Mouse (Mus musculus) liver, embryonic 16.5 days (tissue): ENCODE results near the gene Crx. TPM values are rescaled to one million over a fixed set of nuclear protein-coding genes. Genes with fewer than 3 reads are reported as not detected.

Experiments
- ATAC-seq: fragments of 200-750 bp; cut with Nextera tagmentation; 2 replicates; pipeline ENCODE4 v1.8.0; 2017; ENCODE audit warnings: low read depth, mild to moderate bottlenecking, moderate number of reproducible peaks, moderate library complexity
- H3K27ac ChIP-seq: fragments of 300-500 bp; sonication (generic); 2 replicates; pipeline ENCODE4 v1.5.1; 2014; ENCODE audit warnings: mild to moderate bottlenecking, low read length
- H3K27me3 ChIP-seq: fragments of 300-500 bp; sonication (generic); 2 replicates; pipeline ENCODE4 v1.6.1; 2014; ENCODE audit warnings: low read depth, low read length, mixed read lengths; ENCODE audit not compliant: control insufficient read depth, insufficient read depth
- H3K36me3 ChIP-seq: fragments of 300-500 bp; sonication (generic); 2 replicates; pipeline ENCODE4 v1.6.1; 2014; ENCODE audit warnings: mild to moderate bottlenecking; ENCODE audit not compliant: control insufficient read depth, insufficient read depth
- H3K4me1 ChIP-seq: fragments of 300-500 bp; sonication (generic); 2 replicates; pipeline ENCODE4 v1.6.1; 2014; ENCODE audit warnings: low read depth, low read length, mixed read lengths; ENCODE audit not compliant: control insufficient read depth
- H3K4me2 ChIP-seq: fragments of 300-500 bp; sonication (generic); 2 replicates; pipeline ENCODE4 v1.6.1; 2014; ENCODE audit warnings: low read depth, low read length, mixed read lengths
- H3K4me3 ChIP-seq: fragments of 300-500 bp; sonication (generic); 2 replicates; pipeline ENCODE4 v1.5.1; 2014; ENCODE audit warnings: low read depth, mild to moderate bottlenecking, low read length
- H3K9ac ChIP-seq: fragments of 300-500 bp; sonication (generic); 2 replicates; pipeline ENCODE4 v1.6.1; 2014; ENCODE audit warnings: low read depth, low read length
- H3K9me3 ChIP-seq: fragments of 300-500 bp; sonication (generic); replicated peaks from 2 replicates; pipeline ENCODE4 v1.6.1; 2016; ENCODE audit warnings: low read length; ENCODE audit not compliant: control insufficient read depth
- WGBS: fragments of 180-500 bp; shearing (Covaris S2); extraction: QIAGEN DNeasy Blood & Tissue Kit; methylation state at CpG from one replicate; pipeline ENCODE4 v1.1.7; 2014; ENCODE audit not compliant: insufficient replicate concordance; 5-methylcytosine and 5-hydroxymethylcytosine counted together
- polyA plus RNA-seq: library from polyadenylated mRNA; unstranded; fragments of >200 nt; fragmentation: Nextera tagmentation; extraction: Ambion mirVana; gene quantifications from 2 replicates; pipeline ENCODE4 v1.2.1, GENCODE M21; 2015

The Crx gene
- polyA plus RNA-seq, 1 experiment from 2014 or later, result not detected

DNA sequence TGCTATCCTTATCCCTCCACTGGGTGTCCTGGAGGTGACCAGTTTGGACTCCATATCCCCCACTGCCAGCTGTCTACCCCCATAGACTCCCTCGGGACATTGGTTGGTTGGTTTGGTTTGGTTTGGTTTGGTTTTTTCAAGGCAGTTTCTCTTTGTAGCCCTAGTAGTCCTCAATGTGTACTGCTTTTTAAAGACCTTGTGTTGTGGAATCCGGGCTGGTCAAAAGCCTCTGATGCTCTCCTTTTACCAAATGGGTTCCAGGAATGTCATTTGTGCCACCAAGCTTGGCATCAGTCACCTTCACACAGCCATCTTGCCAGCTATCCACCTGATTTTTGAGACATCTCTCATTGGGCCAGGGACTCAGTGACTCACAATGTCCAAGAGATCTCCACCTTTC lies 35.0 kb upstream of the Crx start:
- peaks cover 8% of the 10 kb centered on the region for H3K4me1 ChIP-seq
- peaks cover 2% of the 10 kb centered on the region; the same call in 1 of the 2 replicates for H3K36me3 ChIP-seq
- H3K9me3 ChIP-seq, result no peaks in the 10 kb centered on the region
- no peak overlapping the region for H3K4me3 ChIP-seq
- ATAC-seq, result no peak
- no peaks in the 10 kb centered on the region for H3K27me3 ChIP-seq
- no peak overlapping the region for H3K9ac ChIP-seq
- no peak overlapping the region for H3K4me2 ChIP-seq
- 74% methylated on average over 2 of the region's 2 CpGs for WGBS
- no peak overlapping the region for H3K27ac ChIP-seq

DNA sequence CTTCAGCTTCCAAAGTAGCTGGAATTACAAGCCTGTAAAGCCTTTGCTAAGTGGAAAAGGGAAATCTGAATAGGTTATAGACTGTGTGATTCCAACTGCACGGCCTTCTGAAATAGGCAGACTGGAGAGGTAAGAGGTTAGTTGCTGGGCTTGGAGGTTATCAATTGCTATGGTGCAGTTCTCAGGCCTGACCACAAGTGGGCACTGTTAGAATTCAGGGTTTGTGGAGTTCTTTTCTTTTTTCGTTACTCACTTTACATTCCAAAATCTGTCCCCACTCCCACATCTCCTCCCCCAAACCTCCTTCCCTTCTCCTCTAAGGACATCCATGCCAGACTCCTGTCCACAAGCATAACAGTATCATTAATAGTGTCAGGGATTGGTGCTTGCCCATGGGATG lies 34.5 kb upstream of the Crx start:
- Histone ChIP-seq H3K9me3 (no peaks in the 10 kb centered on the region), H3K9ac (no peak overlapping the region), H3K4me2 (no peak overlapping the region), H3K27me3 (no peaks in the 10 kb centered on the region), H3K4me3 (no peak overlapping the region), H3K36me3 (peaks cover 2% of the 10 kb centered on the region; the same call in 1 of the 2 replicates), H3K27ac (no peak overlapping the region), H3K4me1 (peaks cover 3% of the 10 kb centered on the region)
- WGBS, result 32% methylated on average over 2 of the region's 2 CpGs
- ATAC-seq, result no peak

DNA sequence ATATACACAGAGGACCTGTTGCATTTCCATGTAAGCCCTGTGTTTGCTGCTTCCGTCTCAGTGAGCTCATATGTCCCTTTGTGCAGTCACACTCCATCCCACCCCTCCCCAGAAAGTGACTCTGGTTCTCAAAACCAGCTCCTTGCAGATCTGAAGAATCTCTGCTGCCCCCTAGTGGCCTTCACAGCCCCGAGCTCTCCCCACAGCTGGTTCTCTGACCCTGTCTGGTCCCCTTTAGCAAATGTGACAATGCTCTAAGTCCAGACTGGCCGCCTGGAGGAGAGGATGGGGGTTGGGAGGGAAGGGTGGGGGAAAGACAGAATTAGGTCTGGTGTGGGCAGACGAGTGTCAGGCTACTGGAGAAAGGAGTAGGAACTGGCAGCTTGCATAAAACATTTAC lies 32.4 kb upstream of the Crx start:
- H3K27me3 ChIP-seq, result no peaks in the 10 kb centered on the region
- no peak overlapping the region for H3K27ac ChIP-seq
- no peaks in the 10 kb centered on the region; the same call in 1 of the 2 replicates for H3K4me1 ChIP-seq
- H3K4me2 ChIP-seq, result no peak overlapping the region
- H3K4me3 ChIP-seq, result no peak overlapping the region
- H3K9me3 ChIP-seq, result no peaks in the 10 kb centered on the region
- 2% methylated on average over 4 of the region's 4 CpGs for WGBS
- peak; percentile 27 for ATAC-seq
- H3K9ac ChIP-seq, result no peak overlapping the region
- H3K36me3 ChIP-seq, result peaks cover 2% of the 10 kb centered on the region; the same call in 1 of the 2 replicates

DNA sequence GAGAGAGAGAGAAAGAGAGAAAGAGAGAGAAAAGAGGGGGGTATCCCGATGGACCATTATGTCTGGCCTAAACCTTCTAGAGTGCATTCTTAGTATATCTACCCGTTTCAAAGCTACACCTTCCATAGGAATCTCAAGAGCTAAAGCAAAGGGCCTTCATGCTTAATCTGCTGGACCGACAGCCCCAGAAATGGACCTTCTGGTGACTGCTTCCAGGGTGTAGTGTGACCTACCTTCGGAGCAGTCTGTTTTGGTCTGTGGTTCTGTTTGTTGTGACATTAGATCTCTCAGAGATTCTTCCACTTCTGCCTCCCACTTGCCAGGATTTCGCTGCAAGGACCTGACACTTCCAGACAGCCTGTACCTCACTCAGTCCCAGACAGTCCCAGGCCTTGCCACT lies 30.8 kb upstream of the Crx start:
- no peaks in the 10 kb centered on the region for H3K27me3 ChIP-seq
- H3K9me3 ChIP-seq, result no peaks in the 10 kb centered on the region
- H3K4me3 ChIP-seq, result no peak overlapping the region
- H3K27ac ChIP-seq, result no peak overlapping the region
- WGBS, result 62% methylated on average over 5 of the region's 5 CpGs
- H3K4me1 ChIP-seq, result no peaks in the 10 kb centered on the region
- H3K4me2 ChIP-seq, result no peak overlapping the region
- H3K9ac ChIP-seq, result no peak overlapping the region
- no peaks in the 10 kb centered on the region for H3K36me3 ChIP-seq
- no peak for ATAC-seq

DNA sequence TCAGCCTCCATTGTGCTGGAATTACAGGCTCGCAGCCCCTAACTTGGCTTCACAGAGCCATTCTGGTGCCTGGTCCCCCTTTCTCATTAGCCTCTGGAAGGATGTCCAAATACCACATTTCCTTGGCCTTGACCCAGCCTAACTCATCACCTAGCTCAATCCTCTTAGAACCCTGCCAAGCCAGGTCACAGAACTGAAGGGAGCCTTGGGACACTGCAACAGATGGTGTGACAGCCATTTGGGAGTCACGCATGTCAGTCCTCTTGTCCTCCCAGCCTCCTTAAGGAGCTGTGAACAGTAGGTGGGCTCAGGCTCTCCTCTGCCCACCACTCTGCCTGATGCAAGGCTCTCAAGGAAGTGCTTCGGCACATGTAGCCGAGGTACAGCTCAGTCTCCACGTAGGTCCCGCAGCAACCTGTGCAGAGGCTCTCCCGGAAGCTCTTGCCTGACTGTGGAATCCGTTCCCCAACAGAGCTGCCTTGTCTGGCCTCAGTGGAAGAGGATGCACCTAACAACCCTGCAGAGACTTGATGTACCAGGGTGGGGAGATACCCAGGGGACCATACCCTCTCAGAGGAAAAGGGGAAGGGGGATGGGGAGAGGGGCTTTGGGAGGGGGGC lies 28.3 kb upstream of the Crx start:
- no peak for ATAC-seq

DNA sequence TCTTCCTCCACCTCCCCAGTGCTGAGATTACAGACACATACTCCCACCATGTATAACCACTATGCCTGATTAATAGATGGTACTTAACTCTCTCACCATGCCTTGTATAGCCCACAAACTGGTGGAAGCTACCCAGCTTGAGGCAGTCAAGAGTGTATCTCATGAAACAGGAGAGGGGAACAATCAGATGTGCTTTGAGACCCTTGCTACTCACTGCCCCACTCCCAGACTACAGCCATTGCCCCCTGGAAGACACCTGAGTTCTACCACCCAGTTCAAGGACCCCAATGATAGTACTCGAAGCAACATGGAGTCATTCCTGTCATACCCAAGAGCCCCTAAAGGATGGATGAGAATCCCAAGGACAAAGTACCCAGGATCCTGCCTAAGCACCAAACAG lies 26.8 kb upstream of the Crx start:
- H3K27ac ChIP-seq, result no peak overlapping the region

More for the DNA sequence above, 28.3 kb upstream of the Crx start:
- Histone ChIP-seq H3K27ac (no peak overlapping the region), H3K36me3 (no peaks in the 10 kb centered on the region), H3K4me3 (no peak overlapping the region), H3K4me1 (no peaks in the 10 kb centered on the region), H3K4me2 (no peak overlapping the region), H3K9ac (no peak overlapping the region), H3K9me3 (no peaks in the 10 kb centered on the region), H3K27me3 (no peaks in the 10 kb centered on the region)
- 63% methylated on average over 8 of the region's 8 CpGs for WGBS

DNA sequence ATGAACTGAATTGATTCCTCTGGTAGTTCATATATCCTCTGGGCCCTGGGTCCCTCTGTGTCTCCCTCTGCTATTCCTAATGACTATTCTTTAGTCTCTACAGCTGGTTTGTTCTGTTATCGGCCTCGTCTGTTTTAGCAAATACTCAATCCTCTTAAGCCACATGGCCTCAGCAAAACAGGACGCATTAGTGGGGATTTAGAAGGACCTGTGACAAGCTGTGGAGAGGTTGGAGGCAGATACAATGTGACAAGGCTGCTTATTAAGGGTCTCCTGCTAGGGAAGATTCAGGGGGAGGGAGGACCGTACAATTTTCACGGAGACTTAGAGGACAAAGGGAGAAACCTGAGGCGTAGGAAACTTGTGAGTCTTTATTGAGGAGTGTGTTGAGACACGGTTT lies 26.1 kb upstream of the Crx start:
- H3K4me1 ChIP-seq, result no peaks in the 10 kb centered on the region
- H3K9me3 ChIP-seq, result no peaks in the 10 kb centered on the region
- H3K4me3 ChIP-seq, result no peak overlapping the region
- H3K9ac ChIP-seq, result no peak overlapping the region
- 65% methylated on average over 7 of the region's 7 CpGs for WGBS
- no peaks in the 10 kb centered on the region for H3K27me3 ChIP-seq
- no peak overlapping the region for H3K27ac ChIP-seq
- ATAC-seq, result no peak
- no peak overlapping the region for H3K4me2 ChIP-seq
- H3K36me3 ChIP-seq, result no peaks in the 10 kb centered on the region

More for the DNA sequence above, 26.8 kb upstream of the Crx start:
- H3K4me1 ChIP-seq, result no peaks in the 10 kb centered on the region
- no peak for ATAC-seq
- H3K4me3 ChIP-seq, result no peak overlapping the region
- no peak overlapping the region for H3K4me2 ChIP-seq
- 39% methylated on average over 1 of the region's 1 CpGs for WGBS
- no peaks in the 10 kb centered on the region for H3K27me3 ChIP-seq
- no peaks in the 10 kb centered on the region for H3K36me3 ChIP-seq
- H3K9ac ChIP-seq, result no peak overlapping the region
- H3K9me3 ChIP-seq, result no peaks in the 10 kb centered on the region

DNA sequence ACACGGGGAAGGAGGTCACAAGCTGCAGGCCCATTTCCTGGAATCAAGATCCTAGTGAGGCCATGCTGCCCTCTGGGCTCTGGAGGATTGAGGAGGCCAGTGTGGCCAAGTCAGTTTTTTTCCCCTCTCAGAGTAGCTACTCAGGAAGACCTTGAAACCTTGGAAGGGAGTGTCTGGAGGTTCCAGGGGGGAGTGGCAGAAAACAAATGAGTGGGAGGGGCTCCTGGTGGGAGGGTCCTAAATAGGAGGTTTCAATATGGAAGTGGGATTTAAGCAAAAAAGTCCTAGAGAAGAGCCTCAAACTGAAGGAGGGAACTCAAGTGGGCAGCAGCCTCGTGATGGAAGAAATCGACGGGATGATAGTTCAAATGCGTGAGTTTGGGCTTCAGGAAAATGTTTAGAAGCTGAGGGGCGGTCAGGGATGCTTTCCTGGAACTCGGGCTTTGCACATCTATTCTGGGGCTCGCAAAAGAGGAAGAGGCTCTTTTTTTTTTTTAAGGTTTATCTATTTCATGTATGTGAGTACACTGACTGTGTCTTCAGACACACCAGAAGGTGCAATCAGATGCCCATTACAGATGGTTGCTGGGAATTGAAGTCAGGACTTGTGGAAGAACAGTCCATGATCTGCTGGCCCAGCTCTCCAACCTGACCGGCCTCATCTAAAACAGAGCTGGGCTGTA lies 21.7 kb upstream of the Crx start:
- Histone ChIP-seq H3K27ac (no peak overlapping the region), H3K4me3 (no peak overlapping the region), H3K27me3 (no peaks in the 10 kb centered on the region), H3K4me1 (no peaks in the 10 kb centered on the region), H3K4me2 (no peak overlapping the region), H3K9ac (no peak overlapping the region), H3K36me3 (no peaks in the 10 kb centered on the region), H3K9me3 (no peaks in the 10 kb centered on the region)
- 44% methylated on average over 9 of the region's 9 CpGs for WGBS
- ATAC-seq, result no peak

DNA sequence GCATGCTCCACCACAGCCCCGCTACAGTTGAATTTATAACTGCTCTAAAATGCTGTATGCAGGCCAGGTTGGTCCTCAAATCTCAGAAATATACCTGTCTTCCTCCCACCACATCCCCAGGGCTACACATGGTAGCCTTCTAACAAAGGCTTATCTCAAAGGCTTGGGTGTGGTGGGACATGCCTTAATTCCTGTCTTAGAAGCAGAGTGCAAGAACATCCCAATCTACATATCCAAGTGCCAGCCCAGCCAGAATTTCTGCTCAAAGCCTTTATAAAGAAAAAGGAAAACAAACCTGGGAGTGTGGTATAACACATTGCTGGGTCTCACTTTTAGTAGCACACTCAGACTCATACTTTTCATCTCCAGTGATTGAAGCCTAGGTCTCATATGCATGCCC lies 14.5 kb upstream of the Crx start:
- Histone ChIP-seq H3K4me3 (no peak overlapping the region), H3K4me2 (no peak overlapping the region), H3K4me1 (no peaks in the 10 kb centered on the region), H3K9me3 (no peaks in the 10 kb centered on the region), H3K36me3 (no peaks in the 10 kb centered on the region), H3K9ac (no peak overlapping the region), H3K27ac (no peak overlapping the region), H3K27me3 (no peaks in the 10 kb centered on the region)
- WGBS, result 28% methylated on average over 1 of the region's 1 CpGs
- no peak for ATAC-seq
